Mouse (Mus musculus) cerebellum, adult 9-10 months (tissue): ENCODE results near the gene Rad51.
A peak's percentile ranks its signal among the peaks of the same experiment; 100 is the strongest.

Experiments used
- DNase-seq: peaks from one replicate; pipeline ENCODE4 v3.0.0; 2022

The Rad51 gene

GRCm38 (mm10) chr2:119166901-119167865 lies 54.6 kb downstream of the Rad51 start, which contains the start of gene Gchfr:
Gene Gchfr (plus strand): TSS chr2:119167773.
- peak; percentile 32 for DNase-seq

GRCm38 (mm10) chr2:119167866-119168256 lies 55.3 kb downstream of the Rad51 start:
- no peak for DNase-seq

- DNase-seq = no peak
Observed at GRCm38 (mm10) chr2:119170282-119170681, 57.7 kb downstream of the Rad51 start.

GRCm38 (mm10) chr2:119171574-119171973 lies 59.0 kb downstream of the Rad51 start:
- no peak for DNase-seq

- DNase-seq = no peak
Observed at GRCm38 (mm10) chr2:119172446-119172845, 59.9 kb downstream of the Rad51 start.

- DNase-seq = no peak
Observed at GRCm38 (mm10) chr2:119172862-119173576, 60.4 kb downstream of the Rad51 start.

GRCm38 (mm10) chr2:119173991-119174651 lies 61.5 kb downstream of the Rad51 start, which contains the start of gene Gm14137:
Gene Gm14137 (plus strand): TSS chr2:119174509.
- DNase-seq = no peak

- no peak for DNase-seq
Observed at GRCm38 (mm10) chr2:119174866-119175265, 62.3 kb downstream of the Rad51 start.

- DNase-seq = no peak
Observed at GRCm38 (mm10) chr2:119175614-119176013, 63.0 kb downstream of the Rad51 start.

GRCm38 (mm10) chr2:119176761-119177160 lies 64.2 kb downstream of the Rad51 start:
- DNase-seq = no peak

GRCm38 (mm10) chr2:119177384-119177939 lies 64.9 kb downstream of the Rad51 start:
- no peak for DNase-seq

GRCm38 (mm10) chr2:119182914-119183313 lies 70.3 kb downstream of the Rad51 start:
- no peak for DNase-seq

GRCm38 (mm10) chr2:119189029-119189710 lies 76.6 kb downstream of the Rad51 start:
- DNase-seq = peak; percentile 91

GRCm38 (mm10) chr2:119190969-119191368 lies 78.4 kb downstream of the Rad51 start:
- DNase-seq = no peak

- no peak for DNase-seq
Observed at GRCm38 (mm10) chr2:119194140-119194539, 81.5 kb downstream of the Rad51 start.

GRCm38 (mm10) chr2:119196316-119197108 lies 83.9 kb downstream of the Rad51 start:
- DNase-seq = no peak
